Mouse (Mus musculus) yolk sac, embryonic 10.5 days (tissue): ENCODE measurements at regions not wholly inside any gene's neighbourhood (a gene's known extent, or its start where the extent isn't known, plus 50 kb on each side); places are given as distances from the start of the nearest gene placed in this dataset.
A peak's percentile ranks its signal among the peaks of the same experiment; 100 is the strongest.

Source experiments
- DNase-seq: peaks from one replicate; pipeline ENCODE4 v3.0.0-alpha.2; 2017; ENCODE audit warnings: low spot score

- DNase-seq, result no peak
Observed at GRCm38 (mm10) chr12:25224201-25224600, 127.3 kb upstream of the Id2 start.

- DNase-seq, result no peak
Observed at GRCm38 (mm10) chr12:25223539-25223938, 126.6 kb upstream of the Id2 start.

GRCm38 (mm10) chr12:25220780-25221106 lies 123.8 kb upstream of the Id2 start:
- DNase-seq, result no peak

GRCm38 (mm10) chr12:25220096-25220779 lies 123.3 kb upstream of the Id2 start:
- no peak for DNase-seq

- no peak for DNase-seq
Observed at GRCm38 (mm10) chr12:25219546-25219945, 122.6 kb upstream of the Id2 start.

- DNase-seq, result peak; percentile 81
Observed at GRCm38 (mm10) chr12:25216792-25217516, 120.0 kb upstream of the Id2 start.

GRCm38 (mm10) chr12:25215266-25215665 lies 118.3 kb upstream of the Id2 start:
- no peak for DNase-seq

- DNase-seq, result no peak
Observed at GRCm38 (mm10) chr12:25213782-25214478, 117.0 kb upstream of the Id2 start.

- no peak for DNase-seq
Observed at GRCm38 (mm10) chr12:25211331-25211730, 114.4 kb upstream of the Id2 start.

- DNase-seq, result no peak
Observed at GRCm38 (mm10) chr12:25210597-25210996, 113.7 kb upstream of the Id2 start.

- DNase-seq, result no peak
Observed at GRCm38 (mm10) chr12:25209333-25209728, 112.4 kb upstream of the Id2 start.

- DNase-seq, result no peak
Observed at GRCm38 (mm10) chr12:25208670-25209332, 111.9 kb upstream of the Id2 start.

- no peak for DNase-seq
Observed at GRCm38 (mm10) chr12:25203371-25204067, 106.6 kb upstream of the Id2 start.

- no peak for DNase-seq
Observed at GRCm38 (mm10) chr12:25200161-25200560, 103.2 kb upstream of the Id2 start.

- no peak for DNase-seq
Observed at GRCm38 (mm10) chr12:25197757-25198156, 100.8 kb upstream of the Id2 start.

- DNase-seq, result no peak
Observed at GRCm38 (mm10) chr12:25196022-25196421, 99.1 kb upstream of the Id2 start.

- DNase-seq, result no peak
Observed at GRCm38 (mm10) chr12:25192216-25192615, 95.3 kb upstream of the Id2 start.

GRCm38 (mm10) chr12:25190360-25190759 lies 93.4 kb upstream of the Id2 start:
- no peak for DNase-seq

- no peak for DNase-seq
Observed at GRCm38 (mm10) chr12:25189174-25189761, 92.3 kb upstream of the Id2 start.

- no peak for DNase-seq
Observed at GRCm38 (mm10) chr12:25188556-25188955, 91.6 kb upstream of the Id2 start.

- no peak for DNase-seq
Observed at GRCm38 (mm10) chr12:25187216-25187615, 90.3 kb upstream of the Id2 start.

GRCm38 (mm10) chr12:25182680-25183079 lies 85.7 kb upstream of the Id2 start:
- DNase-seq, result no peak
